Mouse (Mus musculus) brain, adult 2 months (tissue): ENCODE measurements around the gene Cacna2d4.

ENCODE experiments used
- DNase-seq: peaks from one replicate; pipeline ENCODE4 v3.0.0; 2011; ENCODE audit warnings: low read depth, low spot score

Gene Cacna2d4

DNA sequence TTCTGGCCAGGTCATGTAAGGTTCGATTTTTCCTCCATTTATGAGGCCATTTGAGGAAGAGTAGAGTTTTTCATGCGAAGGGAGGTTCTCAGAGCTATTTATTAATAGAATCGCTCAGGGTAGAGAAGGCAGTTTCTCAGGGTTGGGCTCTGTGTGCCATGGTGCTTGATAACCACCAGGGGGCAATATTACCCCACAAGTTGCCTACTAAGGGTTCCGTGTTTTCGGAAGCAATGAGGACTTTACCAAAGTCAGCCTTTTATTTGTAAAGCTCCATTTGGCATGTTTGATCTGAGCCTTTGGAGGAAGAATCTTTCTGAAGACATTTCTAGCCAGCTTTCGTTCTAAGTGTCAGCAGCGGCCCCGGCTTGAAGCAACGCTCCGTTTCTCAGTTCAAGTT lies 16.0 kb upstream of the Cacna2d4 start:
- DNase-seq: peak; percentile 90

DNA sequence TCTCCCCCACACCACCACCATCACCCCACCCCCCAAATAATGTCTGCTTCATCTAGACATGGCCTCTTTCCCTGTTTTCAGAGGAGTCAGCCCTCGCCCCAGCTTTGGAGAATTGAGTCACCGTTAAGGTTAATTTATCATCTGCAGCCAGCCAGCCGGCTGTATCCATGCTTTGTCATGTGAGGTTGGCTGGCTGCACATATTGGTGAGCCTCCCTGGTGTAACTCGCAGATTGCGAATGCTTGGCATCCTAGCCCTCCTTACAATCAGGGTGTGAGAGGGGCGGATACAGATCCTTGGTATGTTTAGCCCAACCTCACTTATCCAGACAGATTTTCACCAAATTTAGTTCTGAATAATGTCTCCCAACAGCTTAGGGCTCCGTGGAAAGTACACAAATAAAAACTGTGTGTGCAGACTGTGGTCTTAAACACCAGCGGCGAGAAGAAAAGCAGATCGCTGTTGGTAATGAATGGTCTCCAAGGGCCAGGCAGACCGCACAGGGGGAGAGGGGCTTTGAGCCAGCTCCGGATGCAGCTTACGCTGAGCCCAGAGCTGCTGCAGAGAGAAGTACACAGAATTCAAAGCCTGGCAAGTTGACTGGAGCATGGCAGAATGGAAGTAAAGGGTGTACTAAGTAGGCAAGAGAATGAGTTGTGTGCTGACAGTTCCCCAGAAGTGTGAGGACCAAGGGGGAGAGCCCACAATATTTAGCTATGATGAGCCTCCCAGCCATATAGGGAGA lies 11.7 kb upstream of the Cacna2d4 start:
- DNase-seq: peak; percentile 74

DNA sequence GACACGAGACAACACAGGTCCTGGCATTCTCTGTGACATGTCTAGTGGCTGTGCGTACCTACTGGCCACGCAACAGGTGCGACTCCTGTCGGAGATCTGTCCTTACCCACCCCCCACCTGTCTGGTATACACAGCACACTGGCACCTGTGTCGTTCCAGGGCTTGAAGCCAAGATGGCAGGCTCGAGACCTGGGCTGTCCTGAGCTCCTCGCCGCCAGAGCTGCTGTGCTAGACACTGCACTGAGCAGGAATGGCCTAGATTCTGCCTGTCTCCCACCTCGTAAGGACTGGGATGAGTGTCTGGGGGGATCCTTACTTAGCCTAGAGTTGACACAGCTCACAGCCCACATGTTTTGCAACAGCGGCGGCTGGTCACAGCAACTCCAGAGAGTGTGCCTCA lies 11.1 kb upstream of the Cacna2d4 start:
- no peak for DNase-seq

DNA sequence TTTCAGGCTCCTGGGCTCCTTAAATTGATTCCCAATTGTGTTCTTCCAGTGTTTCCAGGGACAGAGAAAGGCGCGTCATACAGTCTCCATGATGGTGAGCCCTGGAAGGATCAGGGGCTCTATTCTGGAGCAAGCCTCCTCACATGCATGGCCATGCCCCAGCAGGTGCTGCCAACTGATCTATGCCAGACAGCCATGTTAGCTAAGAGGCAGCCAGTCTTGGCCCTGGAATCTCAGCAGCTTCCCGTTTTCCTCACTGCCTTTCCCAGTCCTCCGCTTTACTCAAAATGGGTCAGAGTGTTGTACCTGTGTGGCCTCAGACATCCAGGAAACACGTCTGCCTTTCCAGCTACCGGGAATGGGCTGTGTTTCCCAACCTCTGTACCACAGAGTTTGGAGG lies 10.6 kb upstream of the Cacna2d4 start:
- no peak for DNase-seq

DNA sequence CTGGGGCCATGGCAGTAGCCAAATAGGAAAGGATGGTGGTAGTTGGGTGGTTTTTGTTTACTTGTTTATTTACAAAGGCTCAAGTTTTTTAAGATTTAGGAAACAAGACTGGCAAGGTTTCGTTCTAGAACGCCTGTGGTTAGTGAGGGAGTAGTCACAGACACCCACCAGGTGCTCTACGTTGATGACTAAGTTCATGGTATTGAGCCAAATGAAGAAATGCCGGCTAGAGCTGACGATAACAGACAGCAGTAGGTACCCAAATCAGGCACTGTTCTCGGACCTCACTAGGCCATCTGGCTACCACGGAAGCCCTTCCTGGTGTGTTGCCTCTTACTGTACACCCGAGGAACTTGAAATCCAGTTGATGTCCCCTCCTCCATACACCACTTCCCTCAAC lies 9.3 kb upstream of the Cacna2d4 start:
- no peak for DNase-seq

DNA sequence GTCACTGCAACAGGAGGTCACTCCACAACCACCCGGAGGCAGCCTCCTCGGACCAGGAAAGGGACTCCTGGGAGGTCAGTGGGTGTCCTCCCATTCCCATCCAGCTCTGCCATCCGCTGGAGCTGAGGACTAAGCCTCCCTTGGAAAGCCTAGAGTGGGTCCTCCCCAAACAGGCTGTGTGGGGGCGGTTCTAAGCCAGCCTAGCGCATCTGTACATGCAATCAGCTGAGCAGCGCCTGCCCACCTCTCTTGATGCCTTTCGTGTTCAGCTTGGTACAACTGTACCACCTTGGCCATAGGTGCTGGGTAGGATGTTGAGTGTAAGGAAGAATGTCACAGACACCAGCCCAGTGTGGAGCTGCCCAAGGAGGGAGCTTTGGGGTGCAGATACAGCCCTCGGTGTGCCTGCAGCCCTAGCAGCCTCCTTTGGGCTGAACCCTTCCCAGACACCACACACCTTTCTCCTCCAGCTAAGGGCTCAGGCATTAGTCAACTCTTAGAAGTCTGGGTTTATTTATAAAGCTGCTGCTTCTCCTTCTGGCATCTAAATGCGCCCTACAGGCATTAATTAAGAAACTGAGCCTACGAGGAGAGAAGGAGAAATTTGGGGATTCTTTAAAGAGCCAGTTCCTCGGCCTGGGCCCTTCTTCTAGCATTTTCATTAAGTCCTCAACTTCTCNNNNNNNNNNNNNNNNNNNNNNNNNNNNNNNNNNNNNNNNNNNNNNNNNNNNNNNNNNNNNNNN lies 7.3 kb upstream of the Cacna2d4 start:
- DNase-seq: peak; percentile 68

DNA sequence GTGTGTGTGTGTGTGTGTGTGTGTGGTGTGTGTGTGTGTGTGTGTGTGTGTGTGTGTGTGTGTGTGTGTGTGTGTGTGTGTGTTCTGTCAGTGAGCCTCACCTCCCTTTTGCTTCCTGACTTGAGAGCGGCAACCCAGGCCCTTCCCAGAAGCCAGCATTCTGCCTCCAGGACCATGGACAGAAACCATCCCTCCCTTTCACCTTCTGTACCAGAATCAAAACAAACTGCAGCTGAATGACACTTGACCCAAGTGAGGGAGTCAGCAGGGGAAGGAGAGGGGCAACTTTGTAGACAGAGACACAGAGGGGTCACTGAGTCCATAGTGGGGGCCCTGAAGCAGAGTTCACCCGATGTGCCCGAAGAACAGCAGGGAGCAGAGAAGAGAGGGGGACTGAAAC lies 3.3 kb upstream of the Cacna2d4 start:
- no peak for DNase-seq

DNA sequence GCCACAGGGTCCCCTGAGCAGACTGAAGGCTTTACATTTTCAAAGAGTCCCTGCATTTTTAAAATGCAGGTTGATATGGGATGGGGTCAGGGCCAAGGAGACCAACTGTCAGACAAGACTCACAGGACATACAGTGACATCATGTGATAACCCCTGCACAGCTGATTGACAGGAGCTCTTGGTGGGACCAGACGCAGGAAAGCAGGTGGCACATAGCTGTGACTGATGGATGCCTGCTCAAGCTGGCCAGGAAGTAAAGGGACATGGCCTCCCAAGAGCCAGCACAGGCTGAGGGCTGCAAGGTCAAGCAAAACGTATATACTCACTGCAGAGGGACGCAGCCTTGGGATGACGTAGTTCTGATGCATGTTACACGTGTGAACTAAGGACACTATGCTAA lies 885 bp upstream of the Cacna2d4 start:
- no peak for DNase-seq

DNA sequence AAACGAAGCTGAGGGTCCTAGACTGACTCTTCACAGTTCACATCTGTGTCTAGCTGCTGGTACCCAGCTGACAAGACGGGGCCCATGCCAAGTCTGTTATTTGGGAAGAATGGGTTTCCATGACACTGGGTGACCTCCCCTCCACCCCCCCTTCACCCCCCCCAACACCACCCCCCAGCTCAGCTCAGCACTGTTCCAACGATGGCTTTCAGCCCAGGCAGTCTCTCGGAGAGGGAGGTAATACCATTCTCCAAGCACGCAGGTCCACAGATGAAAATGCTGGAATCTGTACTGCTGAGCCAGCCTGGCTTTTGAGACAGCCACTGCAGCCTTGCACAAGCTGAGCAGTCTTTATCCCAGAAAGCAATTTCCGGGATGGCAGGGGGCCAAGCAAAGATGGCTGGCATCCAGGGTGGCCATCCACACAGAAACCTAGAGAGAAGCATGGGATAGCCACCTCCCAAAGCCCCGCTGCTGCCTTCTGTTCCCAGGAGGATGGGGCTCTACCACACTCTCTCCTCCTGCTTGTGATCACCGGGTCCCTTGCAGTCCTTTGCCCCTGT lies 1.2 kb downstream of the Cacna2d4 start:
- DNase-seq: peak; percentile 87

DNA sequence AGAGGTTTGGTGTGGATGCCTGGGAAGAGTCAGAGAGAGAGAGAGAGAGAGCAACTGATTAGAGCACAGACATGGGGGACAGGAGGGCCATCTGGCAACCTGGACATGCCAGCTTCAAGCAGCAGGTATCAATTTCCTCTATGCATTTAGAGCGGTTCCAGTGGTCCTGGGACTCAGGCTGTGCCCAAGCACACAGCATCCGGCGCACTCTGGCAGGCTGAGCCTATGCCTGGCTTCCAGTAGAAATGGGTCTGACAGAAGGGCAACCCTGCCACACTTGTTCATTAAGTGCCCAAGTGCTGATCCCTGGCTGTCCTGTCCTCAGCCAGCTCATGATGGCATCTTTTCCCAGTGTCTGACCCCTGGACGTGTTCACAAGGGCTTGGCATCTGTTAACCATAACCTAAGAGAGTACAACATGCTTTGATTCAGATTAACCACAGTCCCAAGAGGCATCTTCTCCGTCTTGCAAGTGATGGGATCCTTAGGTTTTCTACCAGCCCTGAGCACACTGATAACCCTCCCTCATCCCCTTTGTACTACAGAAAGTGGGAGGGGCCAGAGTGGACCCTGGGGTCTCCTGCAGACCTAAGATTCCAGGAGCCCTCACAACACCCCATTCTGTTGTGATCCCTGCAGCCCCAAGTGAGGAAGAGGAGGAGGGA lies 3.1 kb downstream of the Cacna2d4 start:
- peak; percentile 60 for DNase-seq

DNA sequence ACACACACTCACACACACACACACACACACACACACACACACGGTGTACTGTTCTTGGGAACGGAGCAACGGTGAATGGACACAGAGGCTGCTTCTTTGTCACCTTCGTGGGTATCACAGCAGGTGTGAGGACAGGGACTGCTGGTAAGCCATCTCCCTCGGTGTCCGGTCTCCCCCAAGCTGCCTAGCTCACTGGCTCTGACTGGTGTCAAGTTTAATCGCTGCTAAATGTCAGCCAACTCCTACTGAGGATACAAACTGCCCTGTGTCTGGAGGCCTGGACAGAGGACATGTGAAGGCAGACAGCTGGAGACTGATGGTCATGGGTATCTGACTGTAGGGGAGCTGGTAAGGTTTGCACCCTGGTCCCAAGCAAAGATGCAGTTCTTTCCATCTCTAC lies 3.9 kb downstream of the Cacna2d4 start:
- DNase-seq: no peak

DNA sequence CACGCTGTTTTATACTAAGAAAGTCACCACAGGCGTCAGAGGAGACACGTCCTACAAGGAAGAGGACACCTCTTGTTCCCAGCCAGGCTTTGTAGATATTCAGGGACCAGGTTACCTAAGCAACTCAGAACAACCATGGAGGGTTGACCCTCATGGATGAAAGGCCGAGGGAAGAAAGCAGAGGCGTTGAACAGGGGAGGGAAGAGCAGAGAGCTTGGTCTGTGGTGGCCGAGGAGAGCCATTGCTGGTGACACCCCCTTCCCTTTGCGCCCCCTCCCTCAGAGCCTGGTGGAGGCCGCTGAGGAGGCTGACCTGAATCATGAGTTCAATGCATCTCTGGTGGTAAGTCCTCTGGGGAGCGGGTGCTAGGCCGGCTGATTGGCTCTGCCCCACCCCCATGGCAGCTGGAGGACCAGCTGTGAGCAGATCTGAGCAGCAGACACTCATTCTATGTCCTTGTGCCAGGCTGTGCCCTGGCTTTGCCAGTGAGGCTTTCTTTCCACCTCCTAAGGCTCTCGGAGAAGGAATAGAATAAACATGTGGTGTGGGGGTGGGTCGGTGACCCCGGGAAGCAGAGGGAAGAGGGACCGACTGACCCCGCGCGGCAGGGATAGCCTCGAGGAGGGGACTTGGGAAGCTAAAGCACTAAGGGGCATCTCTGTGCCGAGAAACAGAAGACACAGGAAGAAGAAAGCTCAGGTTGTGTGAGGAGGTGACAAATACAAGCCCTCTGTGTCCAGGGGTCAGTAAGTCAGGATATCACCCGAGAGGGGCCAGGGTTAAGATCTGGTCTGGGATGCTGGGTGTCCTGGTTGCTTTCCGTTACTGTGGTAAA lies 4.8 kb downstream of the Cacna2d4 start:
- peak; percentile 86 for DNase-seq

DNA sequence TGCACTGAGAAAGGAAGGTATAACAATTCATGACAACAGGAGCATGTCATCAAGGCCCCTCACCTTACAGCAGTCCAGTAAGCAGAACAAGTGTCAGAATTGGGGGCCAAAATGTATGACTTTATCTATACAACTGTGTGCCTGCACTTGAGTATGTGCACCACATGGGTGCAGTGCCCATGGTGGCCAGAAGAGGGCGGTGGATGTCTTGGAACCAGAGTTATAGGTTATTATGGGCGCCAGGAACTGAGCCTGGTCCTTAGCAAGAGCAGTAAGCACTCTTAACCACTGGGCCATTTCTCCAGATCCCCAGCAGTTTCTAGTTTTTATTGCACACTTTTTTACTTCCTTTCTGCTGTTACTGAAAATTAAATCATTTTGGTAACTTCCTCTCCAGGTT lies 9.8 kb downstream of the Cacna2d4 start:
- DNase-seq: no peak

DNA sequence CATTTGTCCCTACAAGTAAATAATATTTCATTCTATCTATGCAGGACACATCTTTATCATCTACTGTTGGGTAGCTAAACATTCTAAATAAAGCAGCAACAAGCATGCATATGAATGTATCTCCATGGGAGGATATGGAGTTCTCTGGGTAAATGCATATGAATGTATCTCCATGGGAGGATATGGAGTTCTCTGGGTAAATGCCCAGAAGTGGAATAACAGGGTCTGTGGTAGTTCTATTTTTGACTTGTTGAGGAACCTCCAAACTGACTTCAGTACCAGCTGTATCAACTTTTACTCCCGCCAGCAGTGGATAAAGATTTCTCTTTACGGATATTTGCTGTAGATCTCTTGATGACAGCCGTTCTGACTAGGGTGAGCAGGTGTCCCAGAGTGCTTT lies 12.3 kb downstream of the Cacna2d4 start:
- DNase-seq: peak; percentile 31

DNA sequence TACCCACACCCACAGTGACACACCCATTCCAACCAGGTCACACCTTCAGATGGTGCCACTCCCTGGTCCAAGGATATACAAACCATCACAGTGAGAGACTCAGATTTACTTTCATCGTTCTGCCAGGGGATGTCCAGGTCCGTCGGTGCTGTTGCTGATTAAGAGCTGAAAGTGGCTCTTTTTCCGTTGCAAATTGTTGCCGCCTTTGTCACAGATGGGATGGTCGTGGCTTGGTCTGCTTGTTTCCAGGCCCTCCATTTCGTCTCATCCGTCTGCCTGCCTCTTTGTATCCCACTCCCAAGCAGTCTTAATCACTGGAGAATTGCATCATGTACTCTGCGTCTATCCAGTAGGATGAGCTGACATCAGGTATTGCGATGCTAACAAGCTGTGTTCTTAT lies 13.4 kb downstream of the Cacna2d4 start:
- DNase-seq: no peak

DNA sequence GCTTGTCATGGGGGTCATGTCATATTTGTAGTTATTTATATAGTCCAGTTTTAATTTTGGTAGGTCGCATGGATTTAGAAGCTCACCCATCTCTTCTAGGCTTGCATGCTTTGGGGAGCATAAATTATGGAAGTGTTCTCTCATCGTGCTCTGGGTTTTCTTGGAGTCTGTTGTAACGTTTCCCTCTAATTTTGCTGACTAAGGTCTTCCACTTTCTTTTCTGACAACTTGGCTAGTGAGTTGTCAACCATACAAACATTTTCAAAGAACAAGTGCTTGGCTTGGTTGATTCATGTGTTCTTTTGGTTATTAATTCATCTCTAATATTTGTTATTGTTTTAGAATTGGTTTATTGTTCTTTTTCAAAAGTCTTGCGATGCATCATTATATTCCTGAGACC lies 15.4 kb downstream of the Cacna2d4 start:
- DNase-seq: no peak

DNA sequence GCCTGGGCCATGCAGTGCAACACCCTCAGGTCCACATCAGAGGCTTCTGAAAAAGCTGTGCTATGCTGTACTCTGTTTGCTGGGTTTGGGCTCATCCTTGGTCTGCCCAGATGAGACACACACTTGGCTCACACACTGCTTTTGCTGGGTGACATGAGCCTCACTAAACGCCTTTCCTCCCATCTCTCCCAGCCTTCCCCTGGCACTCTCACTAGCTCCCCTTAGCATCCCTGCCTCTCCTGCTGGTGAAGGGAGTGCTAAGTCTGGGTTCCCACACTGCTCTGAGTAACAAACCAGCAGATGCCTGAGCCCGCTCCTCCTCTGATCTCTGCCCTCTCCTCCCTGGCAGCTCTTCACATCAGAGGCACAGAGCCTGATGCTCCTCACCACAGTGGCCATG lies 40.4 kb downstream of the Cacna2d4 start:
- DNase-seq: peak; percentile 76

DNA sequence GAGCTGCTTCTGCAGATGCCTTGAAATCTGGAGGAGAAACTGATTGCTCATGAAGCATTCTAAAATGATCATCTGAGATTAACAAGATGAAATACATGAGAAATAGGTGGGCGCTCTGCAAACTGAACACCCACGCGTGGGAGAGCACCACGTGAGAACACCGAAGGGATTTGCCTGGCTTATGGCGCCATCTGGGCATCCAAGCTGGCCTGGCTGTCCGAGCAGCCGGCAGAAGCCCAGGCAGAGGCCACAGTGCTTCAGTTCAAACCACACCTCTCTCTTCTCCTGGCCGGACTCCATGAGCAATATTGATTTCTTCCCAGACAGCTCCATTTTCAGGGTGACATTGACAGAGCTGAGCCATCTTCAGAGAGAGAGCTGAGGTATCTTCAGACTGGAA lies 44.4 kb downstream of the Cacna2d4 start:
- peak; percentile 93 for DNase-seq

DNA sequence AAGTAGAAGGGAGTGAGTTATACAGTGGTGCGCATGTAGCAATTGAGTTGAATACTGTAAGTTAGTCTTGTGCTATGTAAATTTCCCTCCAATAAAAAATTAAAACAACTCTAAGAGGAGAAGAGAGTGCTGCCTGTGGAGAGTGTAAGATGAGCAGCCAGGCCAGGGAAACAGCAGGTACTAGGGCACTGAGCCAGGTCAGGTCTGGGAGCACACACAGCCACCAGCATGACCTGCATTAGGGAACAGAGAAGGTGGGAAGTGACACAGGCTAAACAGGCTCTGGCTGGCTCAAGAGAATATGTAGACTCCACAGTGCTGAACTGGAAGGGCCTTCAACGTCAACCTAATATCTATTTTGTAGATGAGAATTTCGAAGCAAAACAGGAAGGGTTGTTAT lies 65.0 kb downstream of the Cacna2d4 start:
- DNase-seq: peak; percentile 89

DNA sequence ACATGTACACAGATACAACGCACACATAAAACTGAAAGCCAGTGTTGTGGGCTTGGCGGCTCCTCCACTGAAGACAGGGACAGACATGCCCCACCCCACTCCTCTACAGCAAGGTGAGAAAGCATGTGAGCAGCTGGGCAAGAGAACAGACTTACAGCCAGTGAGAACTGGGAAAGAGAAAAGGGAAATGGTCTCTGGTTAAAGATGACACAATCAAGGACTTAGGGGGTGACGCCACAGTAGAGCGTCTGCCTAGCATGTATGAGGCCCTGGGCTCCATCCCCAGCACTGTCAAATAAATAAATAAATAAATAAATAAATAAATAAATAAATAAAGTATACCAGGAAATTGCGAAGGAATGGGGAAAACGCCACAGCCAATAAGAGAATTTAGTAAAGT lies 67.0 kb downstream of the Cacna2d4 start:
- DNase-seq: no peak

DNA sequence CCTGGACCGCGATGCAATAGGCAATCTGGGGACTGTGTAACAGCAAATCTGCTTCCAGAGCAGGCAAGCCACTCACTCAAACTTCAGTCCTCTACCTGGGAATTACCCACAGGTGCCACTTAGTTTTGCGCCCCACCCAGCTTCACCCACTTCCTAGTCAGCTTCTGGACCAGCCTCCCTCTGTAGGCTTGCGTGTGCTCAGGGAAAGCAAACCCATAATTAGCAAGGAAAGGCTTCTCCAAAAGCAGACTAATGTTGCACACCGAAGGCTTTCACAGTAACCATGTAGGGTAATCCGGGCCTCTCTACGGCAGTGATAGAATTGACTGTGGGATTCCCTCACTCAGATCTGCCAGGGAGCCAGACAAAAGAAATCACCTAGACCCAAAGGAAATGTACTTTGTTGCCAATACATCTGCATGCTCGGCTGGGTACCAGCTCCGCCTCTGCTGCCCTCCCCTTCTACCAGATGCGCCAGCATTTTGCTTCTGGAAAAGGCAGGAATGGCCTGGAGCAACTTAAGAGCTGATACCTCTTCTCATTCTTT lies 71.6 kb downstream of the Cacna2d4 start:
- DNase-seq: peak; percentile 58
